Mouse (Mus musculus): Measurements from ENCODE around the gene Galnt2.

Galnt2 gene

GRCm38 (mm10) chr8:124368213-124368612 is 137.0 kb downstream of the Galnt2 start:
- peak; percentile 79 for DNase-seq (ENCODE audit: extremely low spot score, low spot score)

- no peak for DNase-seq (ENCODE audit: extremely low spot score, low spot score)
These were observed 139.4 kb downstream of the Galnt2 start for GRCm38 (mm10) chr8:124370422-124371183.

GRCm38 (mm10) chr8:124371410-124372123 is 140.4 kb downstream of the Galnt2 start:
- no peak for DNase-seq (ENCODE audit: extremely low spot score, low spot score)

- no peak for DNase-seq (ENCODE audit: extremely low spot score, low spot score)
These were observed 142.6 kb downstream of the Galnt2 start for GRCm38 (mm10) chr8:124373753-124374152.

GRCm38 (mm10) chr8:124375168-124375567 is 144.0 kb downstream of the Galnt2 start:
- DNase-seq (ENCODE audit: extremely low spot score, low spot score) = no peak

- no peak for DNase-seq (ENCODE audit: extremely low spot score, low spot score)
These were observed 144.5 kb downstream of the Galnt2 start for GRCm38 (mm10) chr8:124375727-124376126.

- DNase-seq (ENCODE audit: extremely low spot score, low spot score) = no peak
These were observed 145.2 kb downstream of the Galnt2 start for GRCm38 (mm10) chr8:124376406-124376805.

- DNase-seq (ENCODE audit: extremely low spot score, low spot score) = no peak
These were observed 148.1 kb downstream of the Galnt2 start for GRCm38 (mm10) chr8:124379289-124379688.

- no peak for DNase-seq (ENCODE audit: extremely low spot score, low spot score)
These were observed 151.0 kb downstream of the Galnt2 start for GRCm38 (mm10) chr8:124382235-124382634.

GRCm38 (mm10) chr8:124384336-124384735 is 153.1 kb downstream of the Galnt2 start:
- DNase-seq (ENCODE audit: extremely low spot score, low spot score) = no peak

GRCm38 (mm10) chr8:124386225-124386899 is 155.2 kb downstream of the Galnt2 start:
- DNase-seq (ENCODE audit: extremely low spot score, low spot score) = no peak

GRCm38 (mm10) chr8:124389495-124389894 is 158.3 kb downstream of the Galnt2 start:
- DNase-seq (ENCODE audit: extremely low spot score, low spot score) = no peak

GRCm38 (mm10) chr8:124391191-124391590 is 160.0 kb downstream of the Galnt2 start:
- DNase-seq (ENCODE audit: extremely low spot score, low spot score) = no peak

- DNase-seq (ENCODE audit: extremely low spot score, low spot score) = no peak
These were observed 161.3 kb downstream of the Galnt2 start for GRCm38 (mm10) chr8:124392271-124393012.

GRCm38 (mm10) chr8:124393013-124393412 is 161.8 kb downstream of the Galnt2 start:
- no peak for DNase-seq (ENCODE audit: extremely low spot score, low spot score)

- DNase-seq (ENCODE audit: extremely low spot score, low spot score) = no peak
These were observed 162.7 kb downstream of the Galnt2 start for GRCm38 (mm10) chr8:124393927-124394326.

GRCm38 (mm10) chr8:124394951-124395350 is 163.8 kb downstream of the Galnt2 start:
- no peak for DNase-seq (ENCODE audit: extremely low spot score, low spot score)
